Mouse (Mus musculus): Measurements from ENCODE around the gene Slc2a12. TPM values are rescaled to one million over a fixed set of nuclear protein-coding genes. Genes with fewer than 3 reads are reported as not detected.

Slc2a12 gene
- polyA plus RNA-seq, 1 experiment = 0.01 TPM

DNA sequence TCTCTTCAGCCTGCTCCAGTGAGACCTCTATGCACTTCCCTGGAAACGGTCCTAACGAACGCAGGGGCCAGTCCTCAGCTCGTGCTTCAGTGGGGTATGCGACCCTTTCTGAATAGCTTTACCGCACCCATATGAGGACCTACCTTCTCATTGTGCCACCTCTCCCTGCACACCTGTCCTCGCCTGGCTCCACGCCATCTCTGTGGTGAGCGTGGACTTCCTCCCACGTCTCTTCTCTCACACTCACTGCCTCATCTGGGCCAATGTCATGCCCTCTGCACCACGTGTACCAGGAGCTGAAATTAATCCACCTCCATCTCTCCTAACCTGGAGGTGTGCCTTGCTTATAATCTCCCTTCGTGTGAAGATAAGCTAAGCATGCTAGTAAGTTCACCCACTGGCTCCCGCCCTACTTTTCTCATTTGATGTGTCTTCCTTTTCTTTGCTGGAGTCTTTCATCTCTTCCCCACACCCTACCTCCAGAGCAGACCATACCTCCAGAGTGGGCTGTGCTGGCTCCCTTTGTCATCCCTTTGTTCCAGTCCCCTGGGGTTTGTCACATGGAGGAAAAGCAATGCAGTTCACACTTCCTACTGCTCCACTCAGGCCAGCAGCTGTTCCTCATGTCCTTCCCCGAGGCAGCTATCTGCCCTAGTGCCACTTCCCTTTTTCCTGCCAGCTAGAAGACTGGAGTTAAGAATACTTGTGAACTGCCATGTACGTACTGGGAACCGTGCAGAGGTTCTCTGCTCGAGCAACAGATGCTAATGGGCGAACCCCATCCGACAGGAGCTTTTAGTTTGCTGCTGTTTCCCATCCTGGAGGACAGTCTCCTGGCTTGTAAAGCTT lies 54.9 kb downstream of the Slc2a12 start:
- no peak overlapping the region for H3K4me3 ChIP-seq

GRCm38 (mm10) chr10:22700773-22701172 lies 56.0 kb downstream of the Slc2a12 start:
- Histone ChIP-seq H3K4me3 (no peak overlapping the region), H3K36me3 (ENCODE audit: control insufficient read depth, insufficient read depth) (peaks cover 19% of the 10 kb centered on the region), H3K79me2 (ENCODE audit: control insufficient read depth, insufficient read depth) (no peaks in the 10 kb centered on the region), H3K27me3 (ENCODE audit: control insufficient read depth, insufficient read depth, insufficient read length) (no peaks in the 10 kb centered on the region), H3ac (ENCODE audit: control insufficient read depth, insufficient read length) (no peak overlapping the region), H3K4me2 (ENCODE audit: low read depth) (no peak overlapping the region)
- TF ChIP-seq POLR2AphosphoS2 (IDR thresholded peaks at IDR 0.05; ENCODE audit: insufficient read length, low read depth) (peak; percentile 68), MYOG (IDR thresholded peaks at IDR 0.05; ENCODE audit: control insufficient read depth in 1 of 3, insufficient read depth in 1 of 3, insufficient read length in 2 of 3, low read depth in 2 of 3) (no peak)

More for the DNA sequence above, 54.9 kb downstream of the Slc2a12 start:
- Histone ChIP-seq H3ac (ENCODE audit: control insufficient read depth, insufficient read length) (no peak overlapping the region), H3K36me3 (ENCODE audit: control insufficient read depth, insufficient read depth) (peaks cover 9% of the 10 kb centered on the region), H3K79me2 (ENCODE audit: control insufficient read depth, insufficient read depth) (no peaks in the 10 kb centered on the region), H3K27me3 (ENCODE audit: control insufficient read depth, insufficient read depth, insufficient read length) (no peaks in the 10 kb centered on the region), H3K4me2 (ENCODE audit: low read depth) (no peak overlapping the region)
- peak in 1 of 3 experiments; percentile 11 for TF ChIP-seq MYOG (IDR thresholded peaks at IDR 0.05; ENCODE audit: control insufficient read depth in 1 of 3, insufficient read depth in 1 of 3, insufficient read length in 2 of 3, low read depth in 2 of 3)
- TF ChIP-seq REST (IDR thresholded peaks at IDR 0.05; ENCODE audit: insufficient read depth, insufficient read length) = no peak
- TF ChIP-seq POLR2AphosphoS2 (IDR thresholded peaks at IDR 0.05; ENCODE audit: insufficient read length, low read depth) = peak; percentile 68
- TF ChIP-seq POLR2A (IDR thresholded peaks at IDR 0.05; ENCODE audit: insufficient read length, low read depth) = peak; percentile 26
- TF ChIP-seq MAX (IDR thresholded peaks at IDR 0.05; ENCODE audit: low read depth) = no peak
- TF ChIP-seq MYOD1 (IDR thresholded peaks at IDR 0.05; ENCODE audit: control insufficient read depth in 1 of 3, insufficient read length in 2 of 3, low read depth in 2 of 3) = peak in 1 of 3 experiments; percentile 30

DNA sequence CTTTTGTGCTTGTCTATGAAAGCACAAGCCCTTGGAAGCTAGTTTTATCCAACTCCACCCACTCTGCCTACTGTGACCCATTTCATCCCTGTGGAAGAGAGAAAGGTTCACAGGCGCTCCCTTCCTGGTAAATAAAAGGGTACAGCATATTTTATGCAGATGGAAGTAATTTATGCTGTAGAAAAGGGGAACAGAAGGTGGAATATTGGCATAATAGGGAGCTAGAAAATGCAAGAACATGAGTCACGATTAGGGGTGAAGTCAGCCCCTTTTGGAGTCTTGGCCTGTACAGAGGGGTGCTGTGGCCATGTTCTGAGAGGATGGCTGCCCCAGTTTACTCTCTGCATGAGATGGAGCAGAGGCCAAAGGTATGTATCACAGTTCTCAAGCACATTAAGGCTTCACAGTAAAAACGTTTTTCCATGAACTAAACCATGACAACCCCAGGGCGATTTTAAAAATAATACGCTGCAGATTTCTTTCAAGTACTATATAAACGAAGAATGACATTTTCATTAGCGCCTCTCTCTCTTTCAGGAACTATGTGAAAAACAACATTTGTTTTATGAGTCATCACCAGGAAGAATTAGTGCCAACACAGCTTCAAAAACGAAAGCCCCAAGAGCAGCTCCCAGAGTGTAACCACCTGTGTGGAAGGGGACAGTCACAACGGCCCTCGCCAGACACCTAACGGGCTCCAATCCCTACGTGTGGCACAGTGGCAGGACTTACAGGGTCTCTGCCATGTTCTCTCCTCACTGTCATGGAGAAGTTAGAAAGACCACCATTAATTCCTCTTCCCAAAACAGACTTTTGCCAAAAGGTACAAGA lies 56.9 kb downstream of the Slc2a12 start:
- TF ChIP-seq POLR2AphosphoS2 (IDR thresholded peaks at IDR 0.05; ENCODE audit: insufficient read length, low read depth) = peak; percentile 9
- no peak for TF ChIP-seq TCF3 (IDR thresholded peaks at IDR 0.05; ENCODE audit: insufficient read length, low read depth)
- H3ac ChIP-seq (ENCODE audit: control insufficient read depth, insufficient read length) = no peak overlapping the region
- no peak overlapping the region for H3K4me2 ChIP-seq (ENCODE audit: low read depth)
- H3K79me2 ChIP-seq (ENCODE audit: control insufficient read depth, insufficient read depth) = no peaks in the 10 kb centered on the region
- H3K27me3 ChIP-seq (ENCODE audit: control insufficient read depth, insufficient read depth, insufficient read length) = no peaks in the 10 kb centered on the region
- H3K36me3 ChIP-seq (ENCODE audit: control insufficient read depth, insufficient read depth) = peaks cover 25% of the 10 kb centered on the region
- H3K4me3 ChIP-seq = no peak overlapping the region

- Histone ChIP-seq H3ac (ENCODE audit: control insufficient read depth, insufficient read length) (no peak overlapping the region), H3K4me2 (ENCODE audit: low read depth) (no peak overlapping the region), H3K4me3 (no peak overlapping the region), H3K36me3 (ENCODE audit: control insufficient read depth, insufficient read depth) (peaks cover 47% of the 10 kb centered on the region), H3K79me2 (ENCODE audit: control insufficient read depth, insufficient read depth) (no peaks in the 10 kb centered on the region), H3K27me3 (ENCODE audit: control insufficient read depth, insufficient read depth, insufficient read length) (no peaks in the 10 kb centered on the region)
- TF ChIP-seq REST (IDR thresholded peaks at IDR 0.05; ENCODE audit: insufficient read depth, insufficient read length) = no peak
- TF ChIP-seq SRF (IDR thresholded peaks at IDR 0.05; ENCODE audit: control insufficient read depth, insufficient read length, low read depth) = no peak
- TF ChIP-seq E2F4 (IDR thresholded peaks at IDR 0.05; ENCODE audit: insufficient read depth) = no peak
These were observed 59.0 kb downstream of the Slc2a12 start for GRCm38 (mm10) chr10:22703844-22704243.

DNA sequence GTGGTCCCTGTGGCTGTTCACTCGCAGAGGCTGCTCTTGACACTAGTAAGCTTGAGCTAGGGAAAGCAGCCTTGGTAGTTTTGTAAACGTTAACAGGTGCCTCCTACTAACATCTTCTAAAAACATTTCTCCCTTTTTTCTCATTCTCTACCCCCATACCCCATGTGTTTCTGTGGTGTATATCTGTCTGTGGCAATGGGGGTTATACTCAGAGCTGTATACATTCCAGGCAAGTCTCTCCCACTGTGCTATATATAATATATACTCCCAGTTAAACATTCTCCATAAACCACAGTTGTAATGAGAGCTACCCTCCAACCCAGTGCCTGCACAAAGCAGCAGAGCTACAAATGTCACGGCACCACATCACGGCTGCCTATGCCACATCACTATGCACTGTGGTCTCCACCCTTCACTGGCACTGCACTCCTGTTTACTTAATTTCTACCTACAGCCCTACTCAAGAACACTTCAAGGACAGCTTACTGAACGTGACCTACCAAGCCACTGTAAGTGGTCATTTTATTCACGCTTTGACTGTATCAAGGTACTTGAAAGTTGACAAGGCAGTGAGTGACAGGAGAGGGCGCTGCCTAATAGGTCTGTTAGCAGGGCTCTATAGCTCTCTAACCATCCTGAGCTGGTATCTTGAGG lies 63.5 kb downstream of the Slc2a12 start:
- TF ChIP-seq POLR2AphosphoS2 (IDR thresholded peaks at IDR 0.05; ENCODE audit: insufficient read length, low read depth) = peak; percentile 15
- peak; percentile 25 for TF ChIP-seq POLR2A (IDR thresholded peaks at IDR 0.05; ENCODE audit: insufficient read length, low read depth)
- no peak for TF ChIP-seq E2F4 (IDR thresholded peaks at IDR 0.05; ENCODE audit: insufficient read depth)
- peaks cover 66% of the 10 kb centered on the region for H3K36me3 ChIP-seq (ENCODE audit: control insufficient read depth, insufficient read depth)
- no peak overlapping the region for H3K4me2 ChIP-seq (ENCODE audit: low read depth)
- H3K79me2 ChIP-seq (ENCODE audit: control insufficient read depth, insufficient read depth) = peaks cover 30% of the 10 kb centered on the region
- H3ac ChIP-seq (ENCODE audit: control insufficient read depth, insufficient read length) = no peak overlapping the region
- H3K27me3 ChIP-seq (ENCODE audit: control insufficient read depth, insufficient read depth, insufficient read length) = no peaks in the 10 kb centered on the region
- H3K4me3 ChIP-seq = no peak overlapping the region
